Mouse (Mus musculus): Measurements from ENCODE around the gene Gm28551. TPM values are rescaled to one million over a fixed set of nuclear protein-coding genes. Genes with fewer than 3 reads are reported as not detected.
A peak's percentile ranks its signal among the peaks of the same experiment; 100 is the strongest.

The Gm28551 gene
- total and polyA plus RNA-seq, 3 experiments: 0.46 TPM; not detected in 2

GRCm38 (mm10) chr1:53312989-53313967 lies 39.2 kb downstream of the Gm28551 start, which contains the start of gene Osgepl1:
Gene Osgepl1 (plus strand): TSS chr1:53313624.
- H3K4me1 ChIP-seq (ENCODE audit: control insufficient read depth in 1 of 2, insufficient read depth in 2 of 2, low read length in 2 of 2): peaks cover 2 to 3% of the 10 kb centered on the region in 2 experiments; a peak in 3 of 4 replicates
- H3K9ac ChIP-seq (ENCODE audit: control insufficient read depth, low read depth, low read length, poor library complexity, severe bottlenecking): peak within 1 kb of the TSS; percentile 98
- peak within 1 kb of the TSS; percentile 85 to 100 for H3K4me3 ChIP-seq (ENCODE audit: control insufficient read depth in 1 of 2, insufficient read depth in 1 of 2, low read depth in 2 of 2, low read length in 2 of 2)
- DNase-seq (ENCODE audit: low read depth, low spot score): peak; percentile 92
- no peaks in the 10 kb centered on the region for H3K9me3 ChIP-seq (replicated peaks; ENCODE audit: insufficient read depth, low read length)
- peaks cover 0 to 7% of the 10 kb centered on the region in 2 experiments; a peak in 2 of 4 replicates for H3K36me3 ChIP-seq (ENCODE audit: control insufficient read depth in 1 of 2, insufficient read depth in 2 of 2, low read length in 2 of 2)
- peaks cover 5% of the 10 kb centered on the region for H3K79me2 ChIP-seq (ENCODE audit: control insufficient read depth, insufficient read depth, low read length, poor library complexity)
- H3K27me3 ChIP-seq (ENCODE audit: control insufficient read depth in 1 of 2, insufficient read depth in 2 of 2, low read length in 2 of 2): no peaks in the 10 kb centered on the region
- peak within 1 kb of the TSS; percentile 88 for H3K27ac ChIP-seq (ENCODE audit: control insufficient read depth, low read depth, low read length)
- TF ChIP-seq E2F4 (IDR thresholded peaks at IDR 0.05; ENCODE audit: borderline replicate concordance, low read depth, low read length): no peak
- TF ChIP-seq ZNF384 (IDR thresholded peaks at IDR 0.05; ENCODE audit: low read depth, low read length): no peak
- no peak for TF ChIP-seq MAX (IDR thresholded peaks at IDR 0.05; ENCODE audit: low read length)
- TF ChIP-seq JUND (IDR thresholded peaks at IDR 0.05; ENCODE audit: low read depth, low read length): no peak
- no peak for TF ChIP-seq MAZ (IDR thresholded peaks at IDR 0.05; ENCODE audit: low read depth, low read length)
- peak; percentile 74 for TF ChIP-seq HCFC1 (IDR thresholded peaks at IDR 0.05; ENCODE audit: low read depth, low read length)
- no peak for TF ChIP-seq BHLHE40 (IDR thresholded peaks at IDR 0.05; ENCODE audit: borderline replicate concordance, low read depth, low read length)
- TF ChIP-seq GATA1 (IDR thresholded peaks at IDR 0.05; ENCODE audit: low read depth, low read length): no peak
- TF ChIP-seq ZMIZ1 (IDR thresholded peaks at IDR 0.05; ENCODE audit: low read depth, low read length): no peak
- no peak for TF ChIP-seq ZKSCAN1 (IDR thresholded peaks at IDR 0.05; ENCODE audit: low read depth, low read length)
- no peak for TF ChIP-seq RCOR1 (IDR thresholded peaks at IDR 0.05; ENCODE audit: low read depth, low read length)
- TF ChIP-seq POLR2A (IDR thresholded peaks at IDR 0.05; ENCODE audit: control insufficient read depth in 1 of 2, insufficient read depth in 1 of 2, low read depth in 1 of 2, low read length in 2 of 2, poor library complexity in 1 of 2): peak; percentile 71 to 94
- no peak for TF ChIP-seq MYB (IDR thresholded peaks at IDR 0.05; ENCODE audit: low read depth, low read length)
- peak; percentile 27; the same call in 1 of the 2 replicates for TF ChIP-seq ELF1 (IDR thresholded peaks at IDR 0.05; ENCODE audit: low read depth, low read length)
- no peak for TF ChIP-seq MEF2A (IDR thresholded peaks at IDR 0.05; ENCODE audit: extremely low read depth, insufficient replicate concordance, low read depth, low read length, poor library complexity, severe bottlenecking)
- TF ChIP-seq POLR2AphosphoS2 (IDR thresholded peaks at IDR 0.05; ENCODE audit: low read length): peak; percentile 75; the same call in 1 of the 2 replicates
- peak; percentile 89 for TF ChIP-seq NELFE (IDR thresholded peaks at IDR 0.05; ENCODE audit: low read depth, low read length)
- TF ChIP-seq RAD21 (IDR thresholded peaks at IDR 0.05; ENCODE audit: low read depth, low read length): peak; percentile 8
- peak; percentile 33; the same call in 1 of the 2 replicates for TF ChIP-seq TCF12 (IDR thresholded peaks at IDR 0.05; ENCODE audit: low read depth, low read length)
- TF ChIP-seq TAL1 (IDR thresholded peaks at IDR 0.05; ENCODE audit: low read length): no peak
- no peak for TF ChIP-seq MYC (IDR thresholded peaks at IDR 0.05; ENCODE audit: low read depth, low read length)
- no peak for TF ChIP-seq UBTF (IDR thresholded peaks at IDR 0.05; ENCODE audit: borderline replicate concordance, insufficient read depth, low read depth, low read length)
- no peak for TF ChIP-seq ZC3H11A (IDR thresholded peaks at IDR 0.05; ENCODE audit: low read depth, low read length)
- TF ChIP-seq POLR2AphosphoS5 (IDR thresholded peaks at IDR 0.05; ENCODE audit: borderline replicate concordance, low read depth, low read length): no peak
- 0 out of 2 replicates have a peak, but pooled peaks have one; percentile 5 for TF ChIP-seq ETS1 (IDR thresholded peaks at IDR 0.05; ENCODE audit: low read depth, low read length)
- no peak for TF ChIP-seq KAT2A (conservative IDR thresholded peaks at IDR 0.05; ENCODE audit: low read depth, low read length)
- TF ChIP-seq GABPA (IDR thresholded peaks at IDR 0.05; ENCODE audit: low read depth, low read length): no peak
- TF ChIP-seq SMC3 (IDR thresholded peaks at IDR 0.05; ENCODE audit: low read depth, low read length): no peak
- TF ChIP-seq CHD2 (IDR thresholded peaks at IDR 0.05; ENCODE audit: low read length): no peak
- no peak for TF ChIP-seq USF1 (IDR thresholded peaks at IDR 0.05; ENCODE audit: low read depth, low read length)
- TF ChIP-seq TBP (IDR thresholded peaks at IDR 0.05; ENCODE audit: low read depth, low read length): peak; percentile 79; the same call in 1 of the 2 replicates
- no peak for TF ChIP-seq USF2 (IDR thresholded peaks at IDR 0.05; ENCODE audit: borderline replicate concordance in 1 of 2, insufficient read depth in 1 of 2, low read depth in 1 of 2, low read length in 2 of 2)
- TF ChIP-seq CTCF (IDR thresholded peaks at IDR 0.05 in 2 of 3, conservative IDR thresholded peaks at IDR 0.05 in 1 of 3; ENCODE audit: control insufficient read depth in 1 of 3, insufficient read depth in 1 of 3, low read depth in 2 of 3, low read length in 3 of 3, poor library complexity in 1 of 3, severe bottlenecking in 1 of 3): peak in 1 of 3 experiments; percentile 11; a peak in 1 of 6 replicates
- TF ChIP-seq MXI1 (IDR thresholded peaks at IDR 0.05; ENCODE audit: low read depth, low read length): peak; percentile 63; the same call in 1 of the 2 replicates

All from MEL (cell line).